Mouse (Mus musculus) intestine, embryonic 15.5 days (tissue): Measurements from ENCODE around the gene Mettl2. TPM values are rescaled to one million over a fixed set of nuclear protein-coding genes. Genes with fewer than 3 reads are reported as not detected.

Experiments
- ATAC-seq: fragments of 200-750 bp; cut with Nextera tagmentation; 2 replicates; pipeline ENCODE4 v1.8.0; 2017; ENCODE audit warnings: moderate TSS enrichment, moderate library complexity
- H3K27ac ChIP-seq: fragments of 300-500 bp; sonication (generic); 2 replicates; pipeline ENCODE4 v1.5.1; 2015; ENCODE audit warnings: mild to moderate bottlenecking, inconsistent platforms
- H3K27me3 ChIP-seq: fragments of 300-500 bp; sonication (generic); replicated peaks from 2 replicates; pipeline ENCODE4 v1.6.1; 2015; ENCODE audit warnings: inconsistent platforms
- H3K36me3 ChIP-seq: fragments of 300-500 bp; sonication (generic); 2 replicates; pipeline ENCODE4 v1.6.1; 2015; ENCODE audit warnings: inconsistent platforms
- H3K4me1 ChIP-seq: fragments of 300-500 bp; sonication (generic); replicated peaks from 2 replicates; pipeline ENCODE4 v1.6.1; 2015; ENCODE audit warnings: inconsistent platforms
- H3K4me2 ChIP-seq: fragments of 300-500 bp; sonication (generic); replicated peaks from 2 replicates; pipeline ENCODE4 v1.6.1; 2015; ENCODE audit warnings: mild to moderate bottlenecking, inconsistent platforms
- H3K4me3 ChIP-seq: fragments of 300-500 bp; sonication (generic); replicated peaks from 2 replicates; pipeline ENCODE4 v1.5.1; 2015; ENCODE audit warnings: inconsistent platforms
- H3K9ac ChIP-seq: fragments of 300-500 bp; sonication (generic); 2 replicates; pipeline ENCODE4 v1.6.1; 2015; ENCODE audit warnings: inconsistent platforms
- H3K9me3 ChIP-seq: fragments of 300-500 bp; sonication (generic); 2 replicates; pipeline ENCODE4 v1.6.1; 2016; ENCODE audit warnings: inconsistent platforms
- WGBS: fragments of 180-500 bp; shearing (Covaris S2); methylation state at CpG from one replicate; pipeline ENCODE4 v1.1.7; 2015; 5-methylcytosine and 5-hydroxymethylcytosine counted together
- polyA plus RNA-seq: library from polyadenylated mRNA; unstranded; fragments of >200 nt; fragmentation: Nextera tagmentation; extraction: Ambion mirVana; gene quantifications from 2 replicates; pipeline ENCODE4 v1.2.1, GENCODE M21; 2015

Gene Mettl2
- polyA plus RNA-seq, 1 experiment from 2014 or later = 38.0 TPM

DNA sequence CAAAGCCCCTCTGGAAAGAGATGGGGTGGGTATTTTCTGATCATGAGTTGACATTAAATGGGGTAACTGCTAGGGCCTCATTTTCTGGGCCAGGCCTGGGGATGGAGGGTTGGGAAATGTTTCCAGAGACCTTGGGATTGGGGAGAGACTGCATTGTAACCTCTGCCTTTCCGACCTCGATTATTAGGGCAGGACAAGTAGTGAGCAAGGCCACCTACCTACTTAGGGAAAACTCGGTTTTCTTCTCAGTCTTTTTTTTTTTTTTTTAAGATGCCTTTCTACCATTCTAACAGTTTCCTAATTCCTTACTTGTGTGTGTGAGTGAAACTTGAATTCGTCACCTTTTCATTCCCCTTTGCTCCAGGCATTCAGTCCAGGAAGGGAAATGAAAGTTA lies 56.2 kb downstream of the Mettl2 start:
- no peak for ATAC-seq
- WGBS = 5% methylated on average over 4 of the region's 4 CpGs
- H3K27ac ChIP-seq = peak overlapping the region; percentile 94

DNA sequence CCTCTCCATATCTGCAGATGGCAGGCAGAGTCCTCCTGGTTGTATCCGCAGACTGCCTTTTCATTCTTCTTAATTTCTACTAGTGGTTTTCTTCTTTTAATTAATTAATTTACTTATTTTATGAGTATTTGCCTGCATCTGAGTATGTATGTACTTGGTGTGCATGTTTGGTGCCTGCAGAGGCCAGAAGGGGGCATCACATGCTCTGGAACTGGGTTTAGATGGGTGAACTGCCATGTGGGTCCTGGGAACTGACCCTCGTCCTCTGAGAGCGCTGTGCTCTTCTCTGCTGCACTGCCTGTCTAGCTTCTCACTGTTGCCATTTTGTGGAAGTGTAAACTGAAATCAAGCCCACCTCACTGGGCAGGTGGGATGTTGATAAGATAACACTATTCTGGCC lies 58.5 kb downstream of the Mettl2 start:
- Histone ChIP-seq H3K4me1 (peaks cover 5% of the 10 kb centered on the region), H3K27ac (no peak overlapping the region), H3K27me3 (no peaks in the 10 kb centered on the region), H3K4me3 (no peak overlapping the region), H3K4me2 (no peak overlapping the region), H3K36me3 (peaks cover 11% of the 10 kb centered on the region), H3K9me3 (no peaks in the 10 kb centered on the region), H3K9ac (no peak overlapping the region)
- WGBS = 92% methylated on average over 3 of the region's 3 CpGs
- no peak for ATAC-seq

More for the DNA sequence above, 56.2 kb downstream of the Mettl2 start:
- Histone ChIP-seq H3K9ac (peak overlapping the region; percentile 99), H3K4me3 (peak overlapping the region; percentile 95), H3K27me3 (no peaks in the 10 kb centered on the region), H3K4me1 (peaks cover 9% of the 10 kb centered on the region), H3K9me3 (no peaks in the 10 kb centered on the region), H3K4me2 (peak overlapping the region; percentile 85), H3K36me3 (peaks cover 6% of the 10 kb centered on the region; the same call in 1 of the 2 replicates)

Other genes with a start within 250 kb of the Mettl2 start
- gene Efcab3, start 62.8 kb upstream of the Mettl2 start, polyA plus RNA-seq = 0.28 and 0.64 TPM in 2 replicates
- not detected in 2 replicates for gene Gm10842, start 20.5 kb downstream of the Mettl2 start, polyA plus RNA-seq
- gene Tlk2, start 52.4 kb downstream of the Mettl2 start, polyA plus RNA-seq = 12.7 and 16.0 TPM in 2 replicates
- 9.1 and 9.9 TPM in 2 replicates for gene Mrc2, start 166.2 kb downstream of the Mettl2 start, polyA plus RNA-seq